Mouse (Mus musculus) megakaryocyte, embryonic 14.5 days (primary cell): Measurements from ENCODE around the gene Lcn5.

ENCODE experiments used
- FLI1 ChIP-seq: IDR thresholded peaks from 2 replicates; pipeline ENCODE4 v1.6.1; 2012; ENCODE audit warnings: low read length, inconsistent platforms, mixed read lengths
- GATA1 ChIP-seq: IDR thresholded peaks from 3 replicates; pipeline ENCODE4 v1.6.1; 2012; ENCODE audit warnings: mixed read lengths, low read length, inconsistent platforms, borderline replicate concordance

DNA sequence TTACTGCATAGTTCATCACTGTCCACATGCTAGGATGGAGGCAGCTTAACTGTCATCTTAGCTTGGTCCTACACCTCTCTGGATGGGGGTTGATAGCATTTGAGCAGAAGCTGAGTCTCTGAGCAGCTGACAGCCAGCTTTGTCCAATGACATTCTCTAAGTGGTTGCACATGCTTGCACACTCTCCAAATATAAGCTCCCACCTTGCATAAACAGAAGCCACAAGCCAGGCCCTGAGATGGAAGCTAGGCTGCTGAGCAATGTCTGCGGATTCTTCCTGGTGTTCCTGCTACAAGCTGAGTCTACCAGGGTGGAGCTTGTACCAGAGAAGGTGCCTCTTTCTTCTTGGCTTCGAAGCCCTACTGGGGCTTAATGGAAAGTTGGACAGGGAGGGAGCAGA, 4.8 kb upstream of the Lcn5 start, which contains the start of gene Lcn8:
- TF ChIP-seq GATA1 (no peak), FLI1 (no peak)
